Mouse (Mus musculus): ENCODE results near the gene Jpt2.

DNA sequence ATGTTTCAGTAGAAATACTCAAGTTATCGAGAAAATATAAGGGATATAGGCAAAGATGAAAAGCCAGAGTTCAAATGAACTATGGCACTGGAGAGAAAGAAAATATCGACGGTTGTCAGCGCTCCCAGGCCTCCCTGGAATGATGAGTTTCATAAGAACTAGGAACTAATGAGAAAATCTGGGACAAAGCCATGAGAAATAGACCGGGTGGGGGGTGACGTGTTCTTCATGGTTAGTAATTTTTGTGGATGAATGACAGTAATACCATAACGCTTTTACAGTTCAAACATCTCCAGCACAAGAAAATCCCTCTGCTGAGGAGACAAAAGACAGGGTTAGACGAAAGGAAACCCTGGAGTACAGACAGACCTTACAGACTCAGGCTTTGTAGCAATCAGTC is 1.1 kb downstream of the Jpt2 start:
- TF ChIP-seq GATA1 (IDR thresholded peaks at IDR 0.05; ENCODE audit: borderline replicate concordance, low read length) (no peak), FLI1 (IDR thresholded peaks at IDR 0.05; ENCODE audit: low read length) (no peak)
